Comparison of ENCODE assay signal across 10 mouse cellular contexts in genomic region chr6:90624184-90624583, GRCm38 (mm10). TPM values are rescaled to one million over a fixed set of nuclear protein-coding genes. Genes with fewer than 3 reads are reported as not detected.
DNase-seq lines count a peak whose midpoint lies in the region; ATAC-seq lines count a peak whose summit lies in the region.
"Had no signal": no experiment of that assay in that cellular context is flagged by ENCODE, and none has a peak within 500 bp of the region (broad histone marks: within the 10 kb centered on the region; RNA-seq: fewer than 3 reads in every experiment).

No protein-coding gene starts in this region.

- 89% methylated on average over 6 of the region's 6 CpGs for WGBS in hindbrain, embryonic 10.5 days
- WGBS in hindbrain, embryonic 12.5 days, result 85% methylated on average over 6 of the region's 6 CpGs
- 27% methylated on average over 6 of the region's 6 CpGs for WGBS in liver, embryonic 16.5 days (ENCODE audit: insufficient replicate concordance)
- WGBS in intestine, embryonic 15.5 days, result 64% methylated on average over 6 of the region's 6 CpGs

- H3K9me3 ChIP-seq in hindbrain, embryonic 10.5 days, result no peaks in the 10 kb centered on the region
- H3K9me3 ChIP-seq in hindbrain, embryonic 12.5 days (replicated peaks), result no peaks in the 10 kb centered on the region
- no peaks in the 10 kb centered on the region for H3K9me3 ChIP-seq in liver, embryonic 16.5 days (replicated peaks; ENCODE audit: control insufficient read depth, low read length)
- no peaks in the 10 kb centered on the region for H3K9me3 ChIP-seq in intestine, embryonic 15.5 days
- H3K9me3 ChIP-seq: embryonic facial prominence, embryonic 12.5 days; hindbrain, embryonic 15.5 days had no signal

- ATAC-seq in hindbrain, embryonic 12.5 days (ENCODE audit: low FRiP score), result no peak
- no peak for ATAC-seq in liver, embryonic 16.5 days (ENCODE audit: low read depth)
- ATAC-seq in intestine, embryonic 15.5 days, result no peak

- H3K27me3 ChIP-seq in hindbrain, embryonic 10.5 days (ENCODE audit: insufficient read depth, poor library complexity, severe bottlenecking), result no peaks in the 10 kb centered on the region
- H3K27me3 ChIP-seq in hindbrain, embryonic 12.5 days, result no peaks in the 10 kb centered on the region
- no peaks in the 10 kb centered on the region for H3K27me3 ChIP-seq in liver, embryonic 16.5 days (ENCODE audit: control insufficient read depth, insufficient read depth, low read depth, low read length)
- H3K27me3 ChIP-seq in intestine, embryonic 15.5 days (replicated peaks), result no peaks in the 10 kb centered on the region
- H3K27me3 ChIP-seq: embryonic facial prominence, embryonic 12.5 days; hindbrain, embryonic 15.5 days had no signal

- H3K27ac ChIP-seq in hindbrain, embryonic 10.5 days, result 0 out of 2 replicates have a peak overlapping the region, but pooled peaks have one; percentile 53
- H3K27ac ChIP-seq in hindbrain, embryonic 12.5 days, result no peak overlapping the region
- H3K27ac ChIP-seq in liver, embryonic 16.5 days (ENCODE audit: low read length), result peak overlapping the region; percentile 98
- no peak overlapping the region for H3K27ac ChIP-seq in intestine, embryonic 15.5 days
- H3K27ac ChIP-seq: embryonic facial prominence, embryonic 12.5 days; hindbrain, embryonic 15.5 days had no signal

- no peak overlapping the region for H3K9ac ChIP-seq in hindbrain, embryonic 12.5 days
- peak overlapping the region; percentile 63 for H3K9ac ChIP-seq in liver, embryonic 16.5 days (ENCODE audit: low read depth, low read length)
- H3K9ac ChIP-seq in intestine, embryonic 15.5 days, result no peak overlapping the region
- H3K9ac ChIP-seq: embryonic facial prominence, embryonic 12.5 days; hindbrain, embryonic 15.5 days had no signal

- H3K4me3 ChIP-seq in hindbrain, embryonic 10.5 days, result no peak overlapping the region
- H3K4me3 ChIP-seq in hindbrain, embryonic 12.5 days, result no peak overlapping the region
- peak overlapping the region; percentile 70 for H3K4me3 ChIP-seq in liver, embryonic 16.5 days (ENCODE audit: low read depth, low read length)
- H3K4me3 ChIP-seq in intestine, embryonic 15.5 days (replicated peaks), result no peak overlapping the region
- H3K4me3 ChIP-seq: embryonic facial prominence, embryonic 12.5 days; hindbrain, embryonic 15.5 days had no signal

- H3K4me1 ChIP-seq in hindbrain, embryonic 10.5 days (replicated peaks), result peaks cover 48% of the 10 kb centered on the region
- H3K4me1 ChIP-seq in hindbrain, embryonic 12.5 days, result peaks cover 16% of the 10 kb centered on the region
- peaks cover 70% of the 10 kb centered on the region for H3K4me1 ChIP-seq in liver, embryonic 16.5 days (ENCODE audit: control insufficient read depth, low read depth, low read length)
- peaks cover 19% of the 10 kb centered on the region for H3K4me1 ChIP-seq in intestine, embryonic 15.5 days (replicated peaks)
- H3K4me1 ChIP-seq: embryonic facial prominence, embryonic 12.5 days had no signal

- no peak overlapping the region for H3K4me2 ChIP-seq in hindbrain, embryonic 12.5 days (replicated peaks)
- H3K4me2 ChIP-seq in liver, embryonic 16.5 days (ENCODE audit: low read depth, low read length), result peak overlapping the region; percentile 80
- H3K4me2 ChIP-seq in intestine, embryonic 15.5 days (replicated peaks), result no peak overlapping the region
- H3K4me2 ChIP-seq: embryonic facial prominence, embryonic 12.5 days; hindbrain, embryonic 15.5 days had no signal

- no peak for DNase-seq in hindbrain, embryonic 10.5 days (ENCODE audit: low spot score)
- peak; percentile 79 for DNase-seq in adrenal gland, postnatal 14 days
- DNase-seq in heart, adult 8-10 months (ENCODE audit: low spot score), result peak; percentile 65
- no peak for DNase-seq in cerebellum, postnatal 4 days (ENCODE audit: low spot score in 2 of 2)
- no peak for DNase-seq in layer of hippocampus, adult 8-10 months (ENCODE audit: low spot score in 2 of 2)

- H3K36me3 ChIP-seq in hindbrain, embryonic 10.5 days, result no peaks in the 10 kb centered on the region
- no peaks in the 10 kb centered on the region for H3K36me3 ChIP-seq in hindbrain, embryonic 12.5 days
- H3K36me3 ChIP-seq in liver, embryonic 16.5 days (ENCODE audit: control insufficient read depth, insufficient read depth), result peaks cover 39% of the 10 kb centered on the region
- H3K36me3 ChIP-seq in intestine, embryonic 15.5 days, result no peaks in the 10 kb centered on the region
- H3K36me3 ChIP-seq: embryonic facial prominence, embryonic 12.5 days; hindbrain, embryonic 15.5 days had no signal

RNA-seq across cellular contexts. Expression of gene Slc41a3, which starts 19.7 kb away (rescaled TPM):
- polyA plus RNA-seq in hindbrain, embryonic 10.5 days (2016; fragmentation: Nextera tagmentation; extraction: Ambion mirVana), result 2.8 and 3.6 TPM in 2 replicates
- polyA plus RNA-seq in hindbrain, embryonic 12.5 days (2016; fragmentation: Nextera tagmentation; extraction: Ambion mirVana), result 3.6 TPM in 2 replicates
- 21.4 and 25.2 TPM in 2 replicates for total RNA-seq in adrenal gland, postnatal 14 days (2021)
- total RNA-seq in heart, adult 8-10 months (2022), result 10 to 100 TPM; 48.1 to 98.4 (median 78.7) TPM
- 46.0 and 49.8 TPM in 2 replicates for polyA plus RNA-seq in liver, embryonic 16.5 days (2015; fragmentation: Nextera tagmentation; extraction: Ambion mirVana)
- polyA plus RNA-seq in intestine, embryonic 15.5 days (2015; fragmentation: Nextera tagmentation; extraction: Ambion mirVana), result 5.1 and 5.7 TPM in 2 replicates
- 1 to 10 TPM; 3.3 to 6.6 (median 5.0) TPM for total RNA-seq in layer of hippocampus, adult 8-10 months (2022)

Comparison
In these comparisons a context has a peak if more than half of its experiments do, and no peak if none do; other contexts are left out.
1. H3K27ac ChIP-seq: peak in hindbrain, embryonic 10.5 days (single experiment) and liver, embryonic 16.5 days (single experiment); none in hindbrain, embryonic 12.5 days (single experiment) and intestine, embryonic 15.5 days (single experiment).
2. DNase-seq: peak in adrenal gland, postnatal 14 days (single experiment) and heart, adult 8-10 months (single experiment); none in hindbrain, embryonic 10.5 days (single experiment), cerebellum, postnatal 4 days (0 of 2) and layer of hippocampus, adult 8-10 months (0 of 2).